Mouse (Mus musculus) hindbrain, embryonic 11.5 days (tissue): ENCODE measurements around the gene Tlx2. TPM values are rescaled to one million over a fixed set of nuclear protein-coding genes. Genes with fewer than 3 reads are reported as not detected.

ENCODE experiments used
- ATAC-seq: fragments of 200-750 bp; cut with Nextera tagmentation; 2 replicates; pipeline ENCODE4 v1.8.0; 2017; ENCODE audit warnings: mild to moderate bottlenecking, moderate TSS enrichment, moderate library complexity; ENCODE audit not compliant: low FRiP score
- DNase-seq: peaks from one replicate; pipeline ENCODE4 v3.0.0-alpha.2; 2015; ENCODE audit warnings: low spot score
- H3K27ac ChIP-seq: fragments of 300-500 bp; sonication (generic); 2 replicates; pipeline ENCODE4 v1.5.1; 2014; ENCODE audit warnings: mild to moderate bottlenecking, low read depth, low read length
- H3K27me3 ChIP-seq: fragments of 300-500 bp; sonication (generic); 2 replicates; pipeline ENCODE4 v1.6.1; 2014; ENCODE audit warnings: mild to moderate bottlenecking, low read length, moderate library complexity, mixed read lengths; ENCODE audit not compliant: control insufficient read depth, insufficient read depth
- H3K36me3 ChIP-seq: fragments of 300-500 bp; sonication (generic); 2 replicates; pipeline ENCODE4 v1.6.1; 2014; ENCODE audit warnings: mild to moderate bottlenecking, low read length, moderate library complexity, mixed read lengths; ENCODE audit not compliant: control insufficient read depth, insufficient read depth
- H3K4me1 ChIP-seq: fragments of 300-500 bp; sonication (generic); replicated peaks from 2 replicates; pipeline ENCODE4 v1.6.1; 2014; ENCODE audit warnings: low read length, mixed read lengths; ENCODE audit not compliant: control insufficient read depth, insufficient read depth
- H3K4me2 ChIP-seq: fragments of 300-500 bp; sonication (generic); replicated peaks from 2 replicates; pipeline ENCODE4 v1.6.1; 2014; ENCODE audit warnings: mild to moderate bottlenecking, low read depth, low read length
- H3K4me3 ChIP-seq: fragments of 300-500 bp; sonication (generic); 2 replicates; pipeline ENCODE4 v1.5.1; 2014; ENCODE audit warnings: low read depth, low read length
- H3K9ac ChIP-seq: fragments of 300-500 bp; sonication (generic); 2 replicates; pipeline ENCODE4 v1.6.1; 2014; ENCODE audit warnings: low read depth, low read length
- H3K9me3 ChIP-seq: fragments of 300-500 bp; sonication (generic); 2 replicates; pipeline ENCODE4 v1.6.1; 2016; ENCODE audit warnings: low read length; ENCODE audit not compliant: control insufficient read depth
- WGBS: fragments of 180-500 bp; shearing (Covaris S2); extraction: QIAGEN DNeasy Blood & Tissue Kit; methylation state at CpG from one replicate; pipeline ENCODE4 v1.1.7; 2014; 5-methylcytosine and 5-hydroxymethylcytosine counted together
- polyA plus RNA-seq: library from polyadenylated mRNA; unstranded; fragments of >200 nt; fragmentation: Nextera tagmentation; extraction: Ambion mirVana; gene quantifications from 2 replicates; pipeline ENCODE4 v1.2.1, GENCODE M21; 2014

Tlx2 gene
- polyA plus RNA-seq, 1 experiment from 2014 or later, result 5.2 TPM

GRCm38 (mm10) chr6:83068706-83069487 is 1.2 kb downstream of the Tlx2 start:
- Histone ChIP-seq H3K36me3 (no peaks in the 10 kb centered on the region), H3K4me2 (0 out of 2 replicates have a peak overlapping the region, but pooled peaks have one; percentile 2), H3K27me3 (peaks cover 95% of the 10 kb centered on the region), H3K4me3 (peak overlapping the region; percentile 22), H3K9ac (no peak overlapping the region), H3K4me1 (peaks cover 10% of the 10 kb centered on the region), H3K9me3 (no peaks in the 10 kb centered on the region), H3K27ac (no peak overlapping the region)
- whole genome bisulfite sequencing, result under 1% methylated on average over 81 of the region's 81 CpGs
- DNase-seq, result peak; percentile 63
- no peak for ATAC-seq

- DNase-seq (peak; percentile 38), ATAC-seq (no peak)
- Histone ChIP-seq H3K36me3 (no peaks in the 10 kb centered on the region), H3K4me3 (peak overlapping the region; percentile 4; the same call in 1 of the 2 replicates), H3K9ac (no peak overlapping the region), H3K27ac (no peak overlapping the region), H3K27me3 (peaks cover 96% of the 10 kb centered on the region), H3K4me2 (no peak overlapping the region), H3K9me3 (no peaks in the 10 kb centered on the region), H3K4me1 (peaks cover 10% of the 10 kb centered on the region)
- 3% methylated on average over 8 of the region's 8 CpGs for WGBS
Measured at GRCm38 (mm10) chr6:83068221-83068620, 1.9 kb downstream of the Tlx2 start.

- Histone ChIP-seq H3K4me1 (peaks cover 10% of the 10 kb centered on the region), H3K27ac (no peak overlapping the region), H3K4me3 (no peak overlapping the region), H3K9ac (no peak overlapping the region), H3K27me3 (peaks cover 93% of the 10 kb centered on the region), H3K36me3 (no peaks in the 10 kb centered on the region), H3K4me2 (no peak overlapping the region), H3K9me3 (no peaks in the 10 kb centered on the region)
- 30% methylated on average over 6 of the region's 6 CpGs for WGBS
- no peak for DNase-seq
- ATAC-seq, result no peak
Measured at GRCm38 (mm10) chr6:83066441-83066840, 3.7 kb downstream of the Tlx2 start.

DNA sequence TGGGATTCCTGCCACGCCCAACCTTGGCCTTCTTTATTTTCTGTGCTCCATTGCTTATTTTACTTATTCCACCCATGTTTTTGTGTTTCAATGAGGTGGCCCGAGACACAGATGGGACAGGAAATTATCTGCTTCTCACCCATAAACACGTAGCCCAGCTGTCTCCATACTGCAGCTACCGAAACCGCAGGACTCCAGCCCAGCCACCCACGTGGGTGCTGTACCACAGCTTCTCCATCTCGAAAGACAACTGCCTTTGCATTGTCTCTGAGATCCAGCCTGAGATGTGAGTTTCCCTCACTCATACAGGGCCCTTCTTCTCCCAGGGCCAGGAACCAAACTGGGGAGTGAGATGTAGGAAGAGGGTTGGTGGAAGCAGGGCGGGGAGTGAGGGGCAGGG is 4.1 kb downstream of the Tlx2 start:
- no peak overlapping the region for H3K27ac ChIP-seq
- no peak overlapping the region for H3K4me2 ChIP-seq
- H3K9me3 ChIP-seq, result no peaks in the 10 kb centered on the region
- no peak overlapping the region for H3K4me3 ChIP-seq
- 44% methylated on average over 8 of the region's 8 CpGs for WGBS
- peaks cover 89% of the 10 kb centered on the region for H3K27me3 ChIP-seq
- DNase-seq, result no peak
- H3K9ac ChIP-seq, result no peak overlapping the region
- H3K4me1 ChIP-seq, result peaks cover 7% of the 10 kb centered on the region
- H3K36me3 ChIP-seq, result no peaks in the 10 kb centered on the region
- no peak for ATAC-seq

GRCm38 (mm10) chr6:83058725-83059124 is 11.4 kb downstream of the Tlx2 start:
- ATAC-seq (no peak), DNase-seq (no peak)
- Histone ChIP-seq H3K4me3 (no peak overlapping the region), H3K4me2 (no peak overlapping the region), H3K4me1 (0 out of 2 replicates have a peak, but pooled peaks cover 7% of the 10 kb centered on the region), H3K27me3 (peaks cover 19% of the 10 kb centered on the region), H3K27ac (no peak overlapping the region), H3K9me3 (no peaks in the 10 kb centered on the region), H3K9ac (no peak overlapping the region), H3K36me3 (no peaks in the 10 kb centered on the region)
- WGBS, result 77% methylated on average over 2 of the region's 2 CpGs

DNA sequence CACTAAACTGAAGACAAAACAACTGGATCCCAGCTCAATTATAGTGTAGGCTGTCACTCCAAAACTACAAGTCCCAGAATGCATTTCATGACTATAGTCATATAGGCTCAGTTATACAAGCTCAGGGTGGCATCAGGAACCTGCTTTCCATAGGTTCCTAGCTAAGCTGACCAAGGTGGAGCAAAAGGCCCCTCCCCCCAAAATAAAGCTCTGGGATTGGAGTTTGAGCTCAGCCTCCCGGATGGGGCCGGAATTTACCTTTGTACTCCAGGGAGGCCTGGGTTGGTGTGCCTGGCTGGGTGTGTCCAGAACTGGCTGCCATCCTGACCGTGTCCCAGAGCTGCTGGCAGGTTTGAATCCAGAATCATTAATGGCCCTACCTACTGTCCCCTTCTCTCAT is 12.3 kb downstream of the Tlx2 start, which contains the start of gene Dqx1:
Dqx1 (plus strand) TSS at position 55 of the 400 bp plus-strand sequence.
- DNase-seq (no peak), ATAC-seq (no peak)
- Histone ChIP-seq H3K36me3 (no peaks in the 10 kb centered on the region), H3K27ac (no peak within 1 kb of the TSS), H3K9me3 (no peaks in the 10 kb centered on the region), H3K9ac (no peak within 1 kb of the TSS), H3K27me3 (peaks cover 10% of the 10 kb centered on the region), H3K4me1 (peaks cover 11% of the 10 kb centered on the region; the same call in 1 of the 2 replicates), H3K4me2 (no peak within 1 kb of the TSS), H3K4me3 (no peak within 1 kb of the TSS)
- 59% methylated on average over 3 of the region's 3 CpGs for WGBS

DNA sequence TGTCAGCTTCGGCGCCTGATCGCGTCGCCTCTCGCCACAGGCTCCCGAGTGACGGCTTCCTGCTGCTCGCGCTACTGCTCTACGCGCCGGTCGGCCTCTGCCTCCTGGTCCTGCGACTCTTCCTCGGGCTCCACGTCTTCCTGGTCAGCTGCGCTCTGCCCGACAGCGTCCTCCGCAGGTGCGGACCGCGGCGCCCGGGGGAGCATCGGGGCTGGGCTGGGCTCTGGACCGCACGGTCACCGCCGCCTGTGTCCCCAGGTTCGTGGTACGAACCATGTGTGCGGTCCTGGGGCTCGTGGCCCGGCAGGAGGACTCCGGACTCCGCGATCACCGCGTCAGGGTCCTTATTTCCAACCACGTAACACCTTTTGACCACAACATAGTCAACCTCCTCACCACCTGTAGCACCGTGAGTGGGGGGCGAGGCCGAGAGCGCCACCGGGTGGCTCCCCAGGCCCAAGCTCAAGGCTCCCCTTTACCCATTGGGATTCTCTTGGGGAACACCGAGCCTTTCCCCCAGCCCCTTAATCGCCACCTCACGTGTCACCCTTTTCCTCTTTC is 15.1 kb downstream of the Tlx2 start, which contains the start of gene Htra2:
Htra2 (minus strand) TSS at position 403 of the 561 bp plus-strand sequence.
- Histone ChIP-seq H3K4me3 (peak within 1 kb of the TSS; percentile 100), H3K27ac (peak within 1 kb of the TSS; percentile 88), H3K36me3 (no peaks in the 10 kb centered on the region), H3K9me3 (no peaks in the 10 kb centered on the region), H3K9ac (peak within 1 kb of the TSS; percentile 91), H3K4me1 (peaks cover 14% of the 10 kb centered on the region; the same call in 1 of the 2 replicates), H3K4me2 (peak within 1 kb of the TSS; percentile 87), H3K27me3 (no peaks in the 10 kb centered on the region)
- DNase-seq, result no peak
- under 1% methylated on average over 50 of the region's 50 CpGs for WGBS
- ATAC-seq, result no peak; the same call in 1 of the 2 replicates

GRCm38 (mm10) chr6:83054074-83054851 is 15.8 kb downstream of the Tlx2 start, which contains the start of gene Aup1:
Gene Aup1 (plus strand): TSS chr6:83054521.
- H3K9ac ChIP-seq, result peak within 1 kb of the TSS; percentile 91
- H3K27me3 ChIP-seq, result no peaks in the 10 kb centered on the region
- WGBS, result under 1% methylated on average over 63 of the region's 64 CpGs
- ATAC-seq (peak; percentile 96), DNase-seq (peak; percentile 99)
- H3K27ac ChIP-seq, result peak within 1 kb of the TSS; percentile 88
- no peaks in the 10 kb centered on the region for H3K36me3 ChIP-seq
- H3K9me3 ChIP-seq, result no peaks in the 10 kb centered on the region
- H3K4me1 ChIP-seq, result peaks cover 14% of the 10 kb centered on the region; the same call in 1 of the 2 replicates
- H3K4me2 ChIP-seq, result peak within 1 kb of the TSS; percentile 87
- H3K4me3 ChIP-seq, result peak within 1 kb of the TSS; percentile 100
